Mouse (Mus musculus) activated CD4-positive, CD25-positive, alpha-beta regulatory T cell, adult 4 months (primary cell): ENCODE measurements around the gene Emc3. TPM values are rescaled to one million over a fixed set of nuclear protein-coding genes. Genes with fewer than 3 reads are reported as not detected.

Experiments
- polyA plus RNA-seq, 2 experiments: library from polyadenylated mRNA; unstranded; fragments of 100-300 nt; shearing (Covaris generic); gene quantifications; one replicate each; pipeline ENCODE4 v1.2.1; 2017

Emc3 gene
- polyA plus RNA-seq, 2 experiments from 2014 or later = 57.7 to 61.8 TPM

Other genes with a start within 250 kb of the Emc3 start
- gene Cpne9, start 249.3 kb downstream of the Emc3 start, polyA plus RNA-seq = under 1 TPM; 0.08 to 0.20 TPM
- gene Brpf1, start 224.5 kb downstream of the Emc3 start, polyA plus RNA-seq = 10 to 100 TPM; 10.6 to 11.2 TPM
- gene Ogg1, start 204.7 kb downstream of the Emc3 start, polyA plus RNA-seq = 10 to 100 TPM; 14.1 to 23.2 TPM
- gene Camk1, start 187.7 kb downstream of the Emc3 start, polyA plus RNA-seq = 1 to 10 TPM; 1.5 to 1.6 TPM
- gene Tada3, start 153.8 kb downstream of the Emc3 start, polyA plus RNA-seq = 10 to 100 TPM; 32.8 to 49.4 TPM
- 100 to 1,000 TPM; 658 to 920 TPM for gene Arpc4, start 153.5 kb downstream of the Emc3 start, polyA plus RNA-seq
- 10 to 100 TPM; 10.6 to 15.3 TPM for gene Ttll3, start 142.4 kb downstream of the Emc3 start, polyA plus RNA-seq
- 10 to 100 TPM in 1 of 2 experiments, 1 to 10 TPM in 1; 5.4 to 18.7 TPM for gene Rpusd3, start 112.3 kb downstream of the Emc3 start, polyA plus RNA-seq
- gene Cidec, start 95.9 kb downstream of the Emc3 start, polyA plus RNA-seq = not detected
- 10 to 100 TPM; 40.7 to 68.9 TPM for gene Jagn1, start 89.1 kb downstream of the Emc3 start, polyA plus RNA-seq
- gene Il17re, start 73.2 kb downstream of the Emc3 start, polyA plus RNA-seq = under 1 TPM; 0.97 TPM
- gene Il17rc, start 60.2 kb downstream of the Emc3 start, polyA plus RNA-seq = not detected
- gene Creld1, start 48.4 kb downstream of the Emc3 start, polyA plus RNA-seq = 1 to 10 TPM; 2.7 to 8.0 TPM
- gene Prrt3, start 29.7 kb downstream of the Emc3 start, polyA plus RNA-seq = under 1 TPM in 1 of 2 experiments, not detected in 1; 0.20 TPM
- gene Fancd2, start within 50 bp of the Emc3 start, polyA plus RNA-seq = 1 to 10 TPM; 4.4 to 7.2 TPM
- gene Fancd2os, start 69.1 kb upstream of the Emc3 start, polyA plus RNA-seq = not detected
- gene Brk1, start 73.1 kb upstream of the Emc3 start, polyA plus RNA-seq = 100 to 1,000 TPM; 275 to 326 TPM
- gene Vhl, start 92.3 kb upstream of the Emc3 start, polyA plus RNA-seq = 10 to 100 TPM in 1 of 2 experiments, 1 to 10 TPM in 1; 7.1 to 14.5 TPM
- 10 to 100 TPM; 21.9 to 29.8 TPM for gene Irak2, start 106.8 kb upstream of the Emc3 start, polyA plus RNA-seq
- gene Tatdn2, start 165.4 kb upstream of the Emc3 start, polyA plus RNA-seq = 1 to 10 TPM; 1.0 to 5.0 TPM
- gene Ghrl, start 188.2 kb upstream of the Emc3 start, polyA plus RNA-seq = not detected
- gene Sec13, start 209.1 kb upstream of the Emc3 start, polyA plus RNA-seq = 100 to 1,000 TPM; 139 to 168 TPM